Mouse (Mus musculus): Measurements from ENCODE around the gene Gm42417. TPM values are rescaled to one million over a fixed set of nuclear protein-coding genes. Genes with fewer than 3 reads are reported as not detected.

Gm42417 gene
- polyA plus RNA-seq, 1 experiment from 2014 or later = 0.23 TPM

DNA sequence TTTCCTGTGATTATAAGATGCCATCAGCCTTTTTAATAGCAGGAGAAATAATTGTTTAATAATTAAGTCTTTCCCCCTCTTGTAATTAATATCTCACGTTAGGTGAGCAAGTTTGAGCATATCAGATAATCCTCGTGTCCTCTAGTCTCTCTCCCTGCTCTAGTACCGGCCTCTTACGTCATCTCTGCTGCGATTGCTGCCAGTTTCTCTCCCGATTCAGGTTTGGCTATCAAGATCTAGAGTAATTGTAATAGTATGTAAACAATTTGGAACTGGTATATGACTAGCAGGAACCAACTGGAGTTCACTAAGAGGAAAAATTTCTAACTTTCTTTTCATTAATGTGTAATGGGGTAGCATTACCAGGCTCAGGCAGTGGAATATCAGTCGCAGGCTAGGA, 54.1 kb downstream of the Gm42417 start:
- no peak overlapping the region for H3K27ac ChIP-seq
- no peak overlapping the region for H3K4me3 ChIP-seq (replicated peaks; ENCODE audit: low read length)
- DNase-seq (ENCODE audit: low spot score) (no peak), ATAC-seq (ENCODE audit: low FRiP score) (no peak)
- no peaks in the 10 kb centered on the region for H3K9me3 ChIP-seq (ENCODE audit: control insufficient read depth, low read length)
- WGBS = 77% methylated on average over 7 of the region's 7 CpGs
- no peak overlapping the region for H3K9ac ChIP-seq
- no peaks in the 10 kb centered on the region for H3K36me3 ChIP-seq (replicated peaks; ENCODE audit: control insufficient read depth, insufficient read depth)
- no peak overlapping the region for H3K4me2 ChIP-seq (replicated peaks)
- H3K4me1 ChIP-seq (replicated peaks; ENCODE audit: control insufficient read depth, insufficient read depth, low read length) = no peaks in the 10 kb centered on the region
- no peaks in the 10 kb centered on the region for H3K27me3 ChIP-seq (ENCODE audit: control insufficient read depth, insufficient read depth, low read length)

DNA sequence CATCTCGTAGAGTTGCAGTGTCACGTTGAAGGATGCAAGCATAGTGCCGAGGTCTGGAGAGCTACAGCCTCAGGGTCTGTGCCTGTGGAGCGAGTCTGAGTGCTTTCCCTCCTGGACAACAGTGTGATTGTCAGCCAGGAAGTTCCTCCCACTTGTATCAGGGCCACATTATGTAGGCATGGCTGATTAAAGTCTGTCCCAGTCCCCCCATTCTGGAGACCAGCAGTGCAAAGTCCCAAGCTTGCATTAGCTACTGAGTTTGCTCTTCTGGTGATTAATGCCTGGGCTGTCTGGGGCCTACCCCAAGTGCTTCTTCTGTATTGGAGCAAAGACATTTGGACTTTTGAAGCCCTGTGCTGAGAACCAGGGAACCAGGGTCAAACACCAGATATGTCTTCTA, 55.4 kb downstream of the Gm42417 start:
- no peaks in the 10 kb centered on the region for H3K27me3 ChIP-seq (ENCODE audit: control insufficient read depth, insufficient read depth, low read length)
- H3K4me1 ChIP-seq (replicated peaks; ENCODE audit: control insufficient read depth, insufficient read depth, low read length) = no peaks in the 10 kb centered on the region
- H3K36me3 ChIP-seq (replicated peaks; ENCODE audit: control insufficient read depth, insufficient read depth) = no peaks in the 10 kb centered on the region
- ATAC-seq (ENCODE audit: low FRiP score) (no peak), DNase-seq (ENCODE audit: low spot score) (no peak)
- no peak overlapping the region for H3K4me2 ChIP-seq (replicated peaks)
- H3K9me3 ChIP-seq (ENCODE audit: control insufficient read depth, low read length) = no peaks in the 10 kb centered on the region
- H3K27ac ChIP-seq = no peak overlapping the region
- no peak overlapping the region for H3K4me3 ChIP-seq (replicated peaks; ENCODE audit: low read length)
- H3K9ac ChIP-seq = no peak overlapping the region
- WGBS = 72% methylated on average over 4 of the region's 4 CpGs

Small RNA genes within 50 kb of the gene (microRNA-seq; reads per million reads assigned to microRNA genes)
- not detected for gene Gm47280

Other genes with a start within 250 kb of the Gm42417 start
- gene Arid5a, start 231.7 kb downstream of the Gm42417 start, polyA plus RNA-seq (2014; fragmentation: Nextera tagmentation; extraction: Ambion mirVana) = 4.3 and 5.8 TPM in 2 replicates
- 34.2 and 36.3 TPM in 2 replicates for gene Kansl3, start 170.2 kb downstream of the Gm42417 start, polyA plus RNA-seq (2014; fragmentation: Nextera tagmentation; extraction: Ambion mirVana)
- gene Fer1l5, start 167.1 kb downstream of the Gm42417 start, polyA plus RNA-seq (2014; fragmentation: Nextera tagmentation; extraction: Ambion mirVana) = 1.5 and 1.8 TPM in 2 replicates
- 41.8 and 41.9 TPM in 2 replicates for gene Lman2l, start 94.2 kb downstream of the Gm42417 start, polyA plus RNA-seq (2014; fragmentation: Nextera tagmentation; extraction: Ambion mirVana)
- gene Cnnm4, start 67.8 kb downstream of the Gm42417 start, polyA plus RNA-seq (2014; fragmentation: Nextera tagmentation; extraction: Ambion mirVana) = 9.2 and 10.6 TPM in 2 replicates
- gene Cnnm3, start 27.6 kb downstream of the Gm42417 start, polyA plus RNA-seq (2014; fragmentation: Nextera tagmentation; extraction: Ambion mirVana) = 6.1 and 6.8 TPM in 2 replicates
- 6.9 and 10.6 TPM in 2 replicates for gene Ankrd23, start 2.5 kb downstream of the Gm42417 start, polyA plus RNA-seq (2014; fragmentation: Nextera tagmentation; extraction: Ambion mirVana)
- gene Ankrd39, start 8.0 kb upstream of the Gm42417 start, polyA plus RNA-seq (2014; fragmentation: Nextera tagmentation; extraction: Ambion mirVana) = 23.9 and 26.9 TPM in 2 replicates
- gene Sema4c, start 18.9 kb upstream of the Gm42417 start, polyA plus RNA-seq (2014; fragmentation: Nextera tagmentation; extraction: Ambion mirVana) = 3.1 and 3.8 TPM in 2 replicates
- not detected in 2 replicates for gene Fam178b, start 143.8 kb upstream of the Gm42417 start, polyA plus RNA-seq (2014; fragmentation: Nextera tagmentation; extraction: Ambion mirVana)
- 772 and 811 TPM in 2 replicates for gene Cox5b, start 152.0 kb upstream of the Gm42417 start, polyA plus RNA-seq (2014; fragmentation: Nextera tagmentation; extraction: Ambion mirVana)
- gene 4933424G06Rik, start 170.7 kb upstream of the Gm42417 start, polyA plus RNA-seq (2014; fragmentation: Nextera tagmentation; extraction: Ambion mirVana) = 0.48 and 0.54 TPM in 2 replicates
- 95.0 and 97.4 TPM in 2 replicates for gene Actr1b, start 175.0 kb upstream of the Gm42417 start, polyA plus RNA-seq (2014; fragmentation: Nextera tagmentation; extraction: Ambion mirVana)
- 0.69 and 2.3 TPM in 2 replicates for gene Zap70, start 222.4 kb upstream of the Gm42417 start, polyA plus RNA-seq (2014; fragmentation: Nextera tagmentation; extraction: Ambion mirVana)

Data from hindbrain, embryonic 14.5 days (tissue).